Mouse (Mus musculus): Measurements from ENCODE around the gene Atp6v1e2.

Gene Atp6v1e2

GRCm38 (mm10) chr17:86947840-86948796 is at the start of gene Atp6v1e2:
Atp6v1e2 (minus strand) TSS chr17:86947897.
- no peak for DNase-seq (ENCODE audit: low spot score in 2 of 2)

GRCm38 (mm10) chr17:86997323-86997722 is 49.6 kb upstream of the Atp6v1e2 start:
- DNase-seq (ENCODE audit: low spot score in 2 of 2): no peak

- DNase-seq (ENCODE audit: low spot score in 2 of 2): no peak
These were observed 43.6 kb upstream of the Atp6v1e2 start for GRCm38 (mm10) chr17:86991306-86991705.

- DNase-seq (ENCODE audit: low spot score in 2 of 2): no peak
These were observed 41.0 kb upstream of the Atp6v1e2 start for GRCm38 (mm10) chr17:86988601-86989184.

- no peak for DNase-seq (ENCODE audit: low spot score in 2 of 2)
These were observed 40.5 kb upstream of the Atp6v1e2 start for GRCm38 (mm10) chr17:86988161-86988560.

- no peak for DNase-seq (ENCODE audit: low spot score in 2 of 2)
These were observed 38.9 kb upstream of the Atp6v1e2 start for GRCm38 (mm10) chr17:86986449-86987138.

GRCm38 (mm10) chr17:86982497-86982896 is 34.8 kb upstream of the Atp6v1e2 start:
- DNase-seq (ENCODE audit: low spot score in 2 of 2): no peak

GRCm38 (mm10) chr17:86981701-86982100 is 34.0 kb upstream of the Atp6v1e2 start:
- no peak for DNase-seq (ENCODE audit: low spot score in 2 of 2)

GRCm38 (mm10) chr17:86981205-86981604 is 33.5 kb upstream of the Atp6v1e2 start:
- DNase-seq (ENCODE audit: low spot score in 2 of 2): no peak

GRCm38 (mm10) chr17:86978496-86978895 is 30.8 kb upstream of the Atp6v1e2 start:
- DNase-seq (ENCODE audit: low spot score in 2 of 2): no peak

- no peak for DNase-seq (ENCODE audit: low spot score in 2 of 2)
These were observed 28.7 kb upstream of the Atp6v1e2 start for GRCm38 (mm10) chr17:86976387-86976786.

GRCm38 (mm10) chr17:86973097-86973496 is 25.4 kb upstream of the Atp6v1e2 start:
- DNase-seq (ENCODE audit: low spot score in 2 of 2): no peak

- no peak for DNase-seq (ENCODE audit: low spot score in 2 of 2)
These were observed 24.2 kb upstream of the Atp6v1e2 start for GRCm38 (mm10) chr17:86971860-86972259.

- DNase-seq (ENCODE audit: low spot score in 2 of 2): no peak
These were observed 23.3 kb upstream of the Atp6v1e2 start for GRCm38 (mm10) chr17:86971036-86971435.

- DNase-seq (ENCODE audit: low spot score in 2 of 2): no peak
These were observed 22.5 kb upstream of the Atp6v1e2 start for GRCm38 (mm10) chr17:86970026-86970750.

GRCm38 (mm10) chr17:86969582-86969981 is 21.9 kb upstream of the Atp6v1e2 start:
- DNase-seq (ENCODE audit: low spot score in 2 of 2): no peak

- DNase-seq (ENCODE audit: low spot score in 2 of 2): no peak
These were observed 20.9 kb upstream of the Atp6v1e2 start for GRCm38 (mm10) chr17:86968581-86968980.

GRCm38 (mm10) chr17:86967536-86968525 is 20.1 kb upstream of the Atp6v1e2 start:
- DNase-seq (ENCODE audit: low spot score in 2 of 2): no peak

GRCm38 (mm10) chr17:86967048-86967447 is 19.4 kb upstream of the Atp6v1e2 start:
- no peak for DNase-seq (ENCODE audit: low spot score in 2 of 2)

- no peak for DNase-seq (ENCODE audit: low spot score in 2 of 2)
These were observed 18.3 kb upstream of the Atp6v1e2 start for GRCm38 (mm10) chr17:86966040-86966439.

Data from right cerebral cortex, postnatal 36 days (tissue).